Mouse (Mus musculus): ENCODE measurements around the gene Rptor.

Gene Rptor

DNA sequence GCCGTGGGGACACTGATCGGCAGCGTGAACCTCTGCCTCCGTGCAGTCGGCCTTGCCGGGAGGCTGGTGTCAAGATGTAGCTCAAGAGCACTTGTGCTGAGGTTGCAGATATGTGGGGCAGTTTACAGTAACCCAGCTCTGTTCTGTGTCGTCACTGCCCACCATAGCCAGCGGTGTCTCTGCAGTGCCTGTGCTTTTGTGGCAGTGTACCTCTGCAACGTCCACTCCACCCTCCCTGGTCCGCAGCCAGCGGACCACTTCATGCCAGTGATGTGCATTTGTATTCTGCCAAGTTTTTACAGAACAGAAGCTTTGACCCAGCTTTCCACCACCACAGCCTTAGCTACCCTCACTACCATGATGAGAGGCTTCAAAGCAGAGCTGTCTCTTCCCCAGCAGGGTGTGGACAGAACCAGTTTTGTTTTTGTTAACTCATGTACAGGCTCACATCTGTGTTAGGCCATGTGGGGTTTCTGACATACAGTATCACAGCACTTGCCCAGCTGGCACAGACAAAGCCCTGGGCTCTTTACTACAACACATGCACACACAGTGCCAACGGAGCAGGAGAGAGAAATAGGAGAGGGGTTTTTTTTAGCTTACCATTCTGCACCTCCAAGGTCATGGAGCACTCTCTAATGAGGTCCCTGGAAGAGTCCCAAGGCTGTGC, 182.1 kb downstream of the Rptor start:
- DNase-seq (ENCODE audit: low spot score in 2 of 2) = no peak

DNA sequence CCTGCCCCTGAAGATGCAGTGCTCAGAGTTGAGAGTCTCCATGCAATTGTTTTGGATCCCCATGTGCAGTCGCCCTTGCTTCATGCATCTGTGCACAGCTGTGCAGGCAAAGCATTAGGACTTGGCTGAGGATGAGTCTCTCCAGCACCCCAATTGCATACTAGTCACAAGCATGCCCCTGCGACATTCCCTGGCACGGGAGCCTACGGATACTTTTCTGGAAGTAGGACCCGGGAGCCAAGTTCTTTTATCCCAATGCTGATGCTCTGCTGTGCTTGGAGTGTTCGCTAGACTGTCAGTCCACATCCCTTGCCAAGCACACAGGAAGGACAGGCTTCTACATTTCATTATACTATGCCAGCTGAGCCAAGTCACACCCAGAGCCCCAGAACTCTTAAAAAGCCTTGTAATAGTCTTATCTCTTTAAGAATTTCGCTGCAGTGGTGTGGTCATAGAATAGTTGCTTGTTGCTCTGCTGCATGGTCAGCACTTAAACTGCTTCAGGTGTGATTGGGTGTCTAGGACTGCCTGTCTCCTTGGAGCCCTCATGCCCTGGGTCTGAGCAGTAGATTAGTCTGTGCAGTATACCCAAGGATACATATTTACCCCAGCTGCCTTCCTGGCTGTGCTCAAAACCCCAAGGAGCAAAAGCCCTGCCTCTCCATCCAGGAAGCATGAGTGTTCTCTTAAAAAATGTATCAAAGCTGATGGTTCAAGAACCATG, 183.1 kb downstream of the Rptor start:
- no peak for DNase-seq (ENCODE audit: low spot score in 2 of 2)

DNA sequence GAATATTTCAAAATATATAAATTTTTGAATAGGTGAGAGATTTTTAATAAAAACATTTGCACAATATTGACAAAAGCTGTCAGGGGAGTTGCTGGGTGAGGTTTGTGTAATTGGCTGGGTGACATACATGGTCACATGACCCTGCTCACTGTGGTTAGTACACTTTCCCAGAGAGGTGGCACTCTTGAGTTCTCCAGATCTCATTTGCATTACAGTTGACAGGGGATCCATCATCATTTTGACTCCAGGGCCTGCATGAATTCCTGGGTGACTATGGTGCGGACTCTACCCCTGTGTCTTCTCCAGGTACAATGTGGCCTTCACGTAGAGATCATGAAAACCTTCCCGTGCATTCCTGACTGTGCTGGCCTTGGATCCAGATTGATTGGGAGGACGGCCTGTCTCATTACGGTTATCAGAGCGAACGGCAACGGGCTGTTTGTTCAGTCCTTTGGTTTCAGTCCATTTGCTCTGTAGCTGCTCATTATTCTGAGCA, 183.7 kb downstream of the Rptor start:
- DNase-seq (ENCODE audit: low spot score in 2 of 2) = no peak

DNA sequence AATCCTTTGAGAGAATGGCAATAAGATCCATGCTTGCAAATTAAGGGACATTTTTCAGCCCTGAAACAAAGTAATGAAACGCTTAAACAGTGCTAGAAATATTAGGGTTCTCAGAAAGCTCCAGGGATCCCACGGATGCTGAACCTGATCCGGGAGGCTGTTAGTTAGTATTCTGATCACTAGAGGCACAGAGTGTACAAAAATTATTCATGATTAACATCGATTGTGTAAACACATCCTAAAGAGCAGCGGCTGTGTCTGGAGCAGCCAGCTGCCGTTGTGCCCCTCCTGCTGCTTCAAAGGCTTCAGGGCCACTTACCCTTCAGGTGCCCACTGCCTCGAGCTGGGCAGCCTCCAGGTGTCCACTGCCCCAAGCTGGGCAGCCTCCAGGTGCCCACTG, 185.8 kb downstream of the Rptor start:
- DNase-seq (ENCODE audit: low spot score in 2 of 2) = no peak

DNA sequence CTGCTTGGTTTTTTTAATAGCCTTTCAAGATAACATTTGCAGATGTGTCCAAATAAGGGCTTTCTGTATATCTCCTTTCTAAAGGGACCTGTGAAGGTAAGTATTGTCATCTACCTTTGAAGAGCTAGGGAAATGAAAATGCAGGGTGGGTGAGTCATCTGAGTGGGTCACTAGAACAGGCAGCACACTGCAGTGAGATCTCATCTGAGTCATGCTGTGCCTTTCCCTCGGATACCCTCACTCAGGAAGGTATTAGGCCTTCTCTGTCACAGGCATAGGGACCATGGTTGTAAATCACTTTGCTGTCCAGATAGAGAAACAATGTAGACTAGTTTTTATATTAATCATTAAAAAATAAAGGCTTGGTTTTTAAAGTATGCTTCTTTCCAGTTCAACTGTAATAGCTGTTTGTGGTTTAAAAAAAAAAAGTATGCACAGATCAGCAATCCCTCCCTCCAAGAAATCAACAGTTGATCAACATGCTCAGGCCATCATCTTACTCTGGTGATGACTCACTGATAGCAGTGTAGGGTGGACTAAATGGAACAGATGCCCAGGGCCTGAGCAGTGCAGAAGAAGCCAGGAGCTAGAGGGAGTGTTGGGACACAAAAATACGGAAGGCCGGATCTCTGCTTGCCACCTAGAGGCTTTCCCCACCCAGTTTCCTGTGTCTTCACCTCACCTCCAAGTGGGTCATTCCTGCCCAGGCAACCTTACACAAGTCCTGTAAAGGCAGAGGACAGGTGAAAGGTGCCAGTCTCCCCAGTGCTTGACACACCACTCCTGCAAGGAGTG, 186.4 kb downstream of the Rptor start:
- no peak for DNase-seq (ENCODE audit: low spot score in 2 of 2)

DNA sequence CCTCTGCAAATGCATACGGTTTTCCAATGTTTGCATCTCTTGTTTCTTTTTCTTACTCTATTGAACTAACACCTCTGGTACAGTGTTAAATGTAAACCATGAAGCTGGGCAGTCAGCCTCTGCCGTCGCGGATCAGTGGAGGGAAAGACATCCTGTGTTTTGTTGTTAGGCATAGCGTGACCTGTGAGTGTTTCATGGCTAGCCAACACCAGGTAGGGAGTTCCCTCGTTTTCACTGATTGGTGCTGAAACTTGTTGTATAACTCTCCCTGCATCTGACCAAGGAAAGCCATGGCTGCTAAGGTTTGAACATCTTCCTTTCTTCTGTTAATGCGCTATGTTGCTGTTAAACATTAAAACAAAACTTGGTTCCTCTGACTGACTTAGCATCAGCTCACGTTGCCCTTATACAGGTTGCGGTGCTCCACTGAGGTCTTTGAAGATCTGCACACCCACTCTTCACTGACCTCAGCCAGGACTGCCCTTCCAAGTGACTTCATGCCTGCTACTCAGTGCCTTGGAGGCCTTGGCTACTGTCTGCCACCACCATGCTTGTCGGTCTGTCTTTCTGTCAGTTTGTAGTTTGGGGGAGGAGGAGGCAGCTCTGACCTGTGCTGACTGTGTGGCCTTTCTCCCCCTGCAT, 189.3 kb downstream of the Rptor start:
- no peak for DNase-seq (ENCODE audit: low spot score in 2 of 2)

DNA sequence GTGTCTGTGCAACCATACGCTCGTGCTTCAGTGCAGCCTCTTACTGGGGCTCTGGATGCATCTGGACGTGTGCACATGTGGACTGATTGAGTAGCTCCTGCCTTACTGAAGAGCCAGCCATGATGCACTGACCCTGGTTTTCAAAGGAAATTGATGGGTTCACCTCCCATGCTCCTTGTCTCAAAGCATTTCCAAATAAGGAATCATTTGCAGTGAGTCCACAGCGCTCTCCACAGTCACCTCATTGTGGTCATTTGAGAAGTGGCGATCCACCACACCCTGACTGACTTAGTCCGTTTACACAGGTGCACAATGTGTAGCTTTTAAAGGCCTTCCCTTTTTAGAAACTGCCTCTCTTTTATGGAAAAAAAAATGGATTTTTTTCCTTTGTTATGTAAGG, 190.7 kb downstream of the Rptor start:
- no peak for DNase-seq (ENCODE audit: low spot score in 2 of 2)

DNA sequence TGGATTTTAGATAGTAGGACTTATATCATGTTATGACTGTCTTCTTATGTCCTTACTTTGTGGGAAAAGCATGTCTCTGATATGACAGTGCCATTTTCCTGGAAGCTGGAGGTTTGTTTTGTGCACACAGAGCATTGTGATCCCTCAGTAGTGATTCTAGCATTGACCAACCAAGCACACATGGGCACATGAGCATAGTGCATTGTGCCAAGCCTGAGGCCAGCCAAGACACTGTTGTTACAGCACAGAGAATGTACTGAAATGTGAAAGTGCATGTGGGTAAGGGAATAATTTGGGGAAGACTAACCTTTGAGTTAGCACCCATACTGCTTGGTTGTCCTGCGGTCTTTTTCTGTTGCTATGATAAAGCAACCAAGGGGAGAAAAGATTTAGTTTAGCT, 191.3 kb downstream of the Rptor start:
- DNase-seq (ENCODE audit: low spot score in 2 of 2) = no peak

DNA sequence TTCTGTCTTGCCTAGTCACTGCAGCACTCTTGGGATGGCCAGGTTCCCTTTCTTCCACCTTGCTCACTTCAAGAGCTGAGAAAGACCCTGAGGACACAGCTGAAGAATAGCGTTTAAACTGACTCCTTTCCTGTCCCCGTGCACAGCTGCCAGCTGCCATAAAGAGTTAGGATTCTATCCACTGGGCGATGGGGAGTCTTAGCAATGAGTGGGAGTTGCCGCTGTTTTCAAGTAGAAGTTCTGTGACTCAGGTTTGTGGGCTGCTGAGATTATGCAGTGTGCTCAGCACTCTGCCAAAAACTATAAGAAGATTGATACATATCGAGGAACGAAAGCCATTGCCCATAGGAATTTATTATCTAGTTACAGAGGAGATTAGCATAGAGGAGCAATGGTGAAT, 192.0 kb downstream of the Rptor start:
- no peak for DNase-seq (ENCODE audit: low spot score in 2 of 2)

DNA sequence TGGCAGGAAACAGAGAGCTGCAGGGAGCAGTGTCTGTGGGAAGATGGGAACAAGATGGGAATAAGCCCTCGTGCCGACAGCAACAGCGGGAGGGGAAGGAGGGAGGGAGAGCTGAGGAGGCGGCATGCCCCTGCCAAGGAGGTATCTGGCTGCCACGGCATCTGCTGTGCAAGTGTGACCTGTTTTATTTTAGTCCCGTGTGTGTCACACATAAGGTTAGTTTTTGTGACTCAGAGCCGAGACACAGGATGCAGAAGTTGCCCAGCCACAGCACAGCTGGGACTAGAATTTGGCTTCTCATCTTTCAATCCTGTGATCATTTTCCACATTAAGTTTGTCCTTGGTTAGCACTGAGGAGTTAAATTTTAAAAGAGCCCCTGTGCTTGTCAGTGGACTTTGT, 193.7 kb downstream of the Rptor start:
- DNase-seq (ENCODE audit: low spot score in 2 of 2) = peak; percentile 36 to 70

DNA sequence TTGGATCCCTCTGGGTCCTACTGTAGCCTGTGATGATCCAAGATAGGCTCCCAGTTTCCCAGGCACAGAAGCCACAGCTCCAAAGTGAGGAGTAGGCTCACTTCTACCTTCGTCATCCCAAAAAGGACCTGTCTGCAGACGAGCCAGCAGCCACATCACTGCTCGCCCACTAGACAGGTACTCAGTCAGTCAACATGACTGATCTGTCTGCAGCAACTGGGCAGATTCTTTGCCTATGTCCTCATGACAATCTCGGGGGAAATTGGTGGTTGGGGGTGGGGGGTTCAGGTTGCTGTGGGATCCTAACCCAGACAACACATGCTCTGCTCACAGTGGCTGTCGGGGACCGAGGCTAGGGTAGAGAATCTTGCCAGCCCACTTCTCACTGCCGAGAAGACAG, 194.1 kb downstream of the Rptor start:
- no peak for DNase-seq (ENCODE audit: low spot score in 2 of 2)

DNA sequence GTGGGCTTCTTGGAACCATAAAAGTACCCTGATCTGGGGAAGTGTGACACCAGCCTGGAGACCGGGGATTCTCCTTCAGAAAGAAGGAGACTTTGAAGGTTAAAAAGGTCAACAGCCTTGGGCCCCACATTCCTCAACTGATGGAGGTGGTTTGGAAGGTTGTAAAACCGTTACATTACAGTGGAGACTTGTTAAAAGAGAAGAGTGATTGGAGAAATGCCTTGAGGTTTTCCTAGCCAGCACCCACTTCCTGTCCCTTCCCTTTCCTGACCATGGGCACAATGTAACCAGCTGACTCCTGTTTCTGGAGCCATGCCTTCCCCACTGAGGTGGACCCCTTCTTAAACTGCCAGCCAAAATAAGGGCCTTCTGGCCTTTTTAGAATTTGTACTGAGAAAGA, 196.8 kb downstream of the Rptor start:
- DNase-seq (ENCODE audit: low spot score in 2 of 2) = no peak

DNA sequence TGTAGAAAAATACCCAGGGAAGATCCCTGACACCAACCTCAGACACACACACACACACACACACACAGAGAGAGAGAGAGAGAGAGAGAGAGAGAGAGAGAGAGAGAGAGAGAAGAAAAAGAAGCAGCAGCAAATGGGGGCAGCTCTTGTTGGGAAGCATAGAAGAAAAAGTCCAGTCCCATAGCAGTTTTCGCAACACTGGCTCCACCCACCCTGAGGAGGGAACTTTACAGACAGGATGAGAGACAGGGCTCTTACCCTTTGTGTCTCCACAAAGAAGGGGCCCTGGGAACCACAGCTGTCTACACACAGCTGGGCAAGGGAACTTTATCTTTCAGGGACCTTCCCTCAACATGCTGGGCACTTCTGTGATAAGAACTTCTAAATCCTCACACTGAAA, 199.2 kb downstream of the Rptor start:
- no peak for DNase-seq (ENCODE audit: low spot score in 2 of 2)

DNA sequence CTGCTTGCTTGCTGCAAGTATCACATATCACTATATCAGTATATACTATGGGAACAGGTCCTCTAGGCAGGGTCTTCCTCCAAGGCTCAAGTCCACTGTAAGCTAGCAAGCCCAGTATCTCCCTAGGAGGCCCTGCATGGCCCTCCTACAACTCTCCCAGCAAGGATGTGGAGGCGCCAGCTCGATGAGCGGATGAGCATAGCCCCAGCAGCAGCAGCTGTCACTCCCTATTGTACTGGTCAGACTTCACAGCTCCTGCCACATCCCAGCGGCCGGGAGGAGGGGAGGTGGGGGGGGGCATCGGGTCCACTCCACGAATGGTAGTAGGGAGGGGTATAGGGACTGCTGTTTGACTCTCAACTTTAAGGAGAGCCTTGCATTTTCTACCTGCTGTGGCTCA, 200.2 kb downstream of the Rptor start:
- DNase-seq (ENCODE audit: low spot score in 2 of 2) = no peak

DNA sequence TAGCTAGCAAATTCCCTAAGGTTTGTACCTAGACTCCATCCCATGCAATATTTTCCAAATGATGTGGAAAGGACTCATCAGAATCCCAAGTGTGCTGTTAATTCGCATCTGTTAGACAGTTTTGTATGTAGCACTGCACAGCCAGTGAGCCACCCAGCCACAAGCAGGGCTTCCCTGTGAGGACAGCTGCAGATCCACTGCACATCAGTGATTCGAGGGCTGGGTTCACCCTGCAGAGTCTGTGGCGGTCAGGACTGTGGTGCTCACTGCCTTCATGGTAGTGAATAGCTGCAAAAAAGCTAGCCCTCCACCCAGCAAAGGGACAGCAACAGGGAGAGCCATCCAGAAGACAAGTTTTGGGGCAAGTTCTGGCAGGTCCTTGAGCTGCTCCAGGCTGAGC, 201.7 kb downstream of the Rptor start:
- no peak for DNase-seq (ENCODE audit: low spot score in 2 of 2)

DNA sequence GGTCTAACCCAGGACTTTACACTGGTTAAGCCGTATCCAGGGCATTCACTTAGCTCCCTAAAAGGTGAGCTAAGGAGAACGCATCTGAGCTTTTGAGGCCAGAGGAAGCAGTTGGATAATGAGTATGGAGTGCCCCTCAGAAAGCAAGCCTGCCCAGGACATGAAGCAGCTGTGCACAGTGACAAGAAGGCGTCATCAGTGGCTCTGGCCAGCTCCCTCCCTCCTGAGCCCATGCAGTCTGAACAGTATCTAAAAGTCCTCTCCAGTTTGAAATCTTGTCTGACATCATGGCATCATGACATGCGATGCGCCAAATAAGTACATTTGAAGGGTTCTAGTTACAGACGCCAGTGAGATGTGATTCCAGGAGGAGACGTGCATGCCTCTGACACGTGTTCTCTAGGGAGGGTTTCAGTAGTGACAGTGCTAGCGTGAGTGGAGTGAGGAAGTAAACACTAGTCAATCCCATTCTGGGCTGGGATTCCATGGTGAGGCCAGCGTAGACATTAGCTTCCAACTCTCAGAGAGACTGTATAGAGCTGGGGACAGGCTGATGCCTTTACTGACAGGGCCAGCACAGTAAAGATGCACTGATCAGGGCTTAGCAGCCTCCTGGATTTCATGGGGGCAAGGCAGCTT, 202.5 kb downstream of the Rptor start:
- DNase-seq (ENCODE audit: low spot score in 2 of 2) = no peak

DNA sequence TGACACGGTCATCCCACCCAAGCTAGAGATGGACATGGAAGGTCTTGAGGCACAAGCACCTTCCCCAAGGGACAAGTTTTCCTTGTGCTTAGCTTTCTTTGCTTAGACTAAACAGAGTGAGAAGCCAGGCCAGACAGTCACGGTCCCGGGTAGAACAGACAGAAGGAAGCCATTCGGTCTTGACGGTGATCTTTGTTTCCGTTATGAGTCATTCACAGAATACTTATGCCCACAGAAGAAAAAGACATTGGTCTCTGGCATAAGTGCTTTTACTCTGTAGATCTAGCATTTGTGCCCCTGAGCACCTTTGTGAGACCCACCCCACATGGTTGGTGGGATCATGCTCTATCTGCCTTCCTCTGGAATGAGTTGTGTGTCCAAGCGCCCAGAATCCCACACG, 203.8 kb downstream of the Rptor start:
- DNase-seq (ENCODE audit: low spot score in 2 of 2) = no peak

DNA sequence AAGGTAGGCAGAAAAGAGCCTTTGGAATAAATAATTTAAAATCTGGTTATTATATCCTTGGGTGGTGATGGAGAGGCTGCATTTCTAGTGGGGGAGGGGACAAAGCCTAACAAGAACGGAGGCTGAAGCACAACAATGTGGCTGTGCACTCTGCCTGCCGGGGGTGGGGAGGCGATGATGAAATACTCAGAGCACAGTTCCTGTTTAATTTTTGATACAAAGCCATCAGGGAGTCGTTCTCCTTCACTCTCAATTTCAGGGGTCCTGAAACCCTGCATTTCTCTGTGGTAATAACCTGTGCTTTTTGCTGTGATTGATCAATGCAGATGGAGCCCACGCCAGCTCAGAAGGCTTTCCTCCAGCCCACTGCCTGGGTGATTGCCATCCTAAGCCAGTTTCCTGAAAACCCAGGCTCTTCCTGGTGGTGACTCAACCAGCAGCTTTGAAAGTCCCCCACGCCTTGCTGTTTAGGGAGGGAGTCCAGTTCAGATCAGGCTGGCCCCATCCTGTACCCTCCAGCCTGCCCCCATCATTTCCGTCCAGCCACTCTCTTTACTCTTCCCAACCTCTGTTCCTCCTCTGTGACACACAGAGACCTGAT, 204.8 kb downstream of the Rptor start:
- DNase-seq (ENCODE audit: low spot score in 2 of 2) = no peak

DNA sequence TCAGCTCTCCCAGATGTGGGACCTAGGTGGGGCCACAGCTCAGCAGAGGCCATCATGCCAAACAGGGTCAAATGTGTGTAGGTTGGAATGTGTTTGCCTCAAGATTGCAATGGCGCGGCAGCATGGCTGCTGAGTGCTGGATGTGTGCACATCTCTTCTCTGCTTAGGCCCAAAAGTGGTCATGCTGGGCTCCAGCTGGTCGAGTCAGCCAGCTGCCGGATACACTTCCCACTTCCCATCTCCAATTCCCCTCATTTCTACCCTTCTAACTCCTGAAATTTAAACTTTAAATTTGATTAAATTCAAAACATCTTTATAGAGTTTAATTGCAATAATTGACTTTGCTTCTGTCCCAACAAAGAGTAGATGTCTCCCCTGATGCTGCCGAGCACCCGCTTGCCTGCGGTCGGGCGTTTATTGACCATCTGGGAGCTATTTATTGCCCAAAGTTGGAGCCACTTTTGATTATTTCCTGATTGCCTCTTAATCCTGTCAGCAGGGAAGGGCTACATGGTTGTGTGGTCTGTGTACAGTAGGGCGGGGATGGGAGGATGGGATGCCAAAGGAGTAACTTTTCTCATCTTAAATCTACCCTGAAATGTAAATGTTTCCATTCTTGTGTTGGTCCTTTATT, 206.1 kb downstream of the Rptor start:
- DNase-seq (ENCODE audit: low spot score in 2 of 2) = no peak

DNA sequence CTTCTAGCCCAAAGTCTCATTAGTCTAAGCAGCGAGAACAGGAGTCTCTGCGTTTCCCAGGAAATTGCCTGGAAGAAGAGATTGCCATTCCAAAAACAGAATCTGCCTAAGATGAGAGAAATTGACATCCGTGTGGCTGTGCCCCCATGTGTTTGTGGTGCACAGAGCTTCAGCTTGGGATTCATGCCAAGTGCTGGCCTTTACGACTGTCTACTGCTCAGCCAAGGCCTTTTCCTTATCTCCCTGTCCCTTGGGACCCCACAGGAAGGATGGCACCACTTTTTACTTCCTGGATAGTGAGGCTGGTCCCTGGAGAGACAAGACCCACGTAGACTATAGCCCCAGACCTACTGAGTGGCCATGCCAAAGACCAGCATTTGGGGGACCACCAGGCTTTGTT, 206.6 kb downstream of the Rptor start:
- no peak for DNase-seq (ENCODE audit: low spot score in 2 of 2)

DNA sequence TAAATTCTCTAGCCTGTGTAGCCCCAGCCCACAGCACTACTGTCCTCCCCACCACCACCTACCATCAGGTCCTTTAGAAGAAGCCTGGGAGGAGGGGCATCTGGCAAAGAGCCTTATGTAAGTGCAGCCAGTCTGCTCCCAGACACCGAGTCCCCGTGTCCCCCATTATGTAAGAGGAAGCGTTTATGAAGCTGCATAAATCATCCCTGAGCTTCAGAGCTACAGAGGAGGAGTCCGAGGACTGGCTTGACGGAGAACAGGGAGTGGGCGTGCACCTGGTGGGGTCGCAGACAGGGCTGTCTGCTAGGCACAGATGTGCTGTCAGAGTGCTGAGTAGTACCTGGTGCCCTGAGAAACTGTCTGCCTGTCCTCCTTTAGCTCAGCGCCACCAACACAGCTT, 208.3 kb downstream of the Rptor start:
- peak; percentile 41 to 50 for DNase-seq (ENCODE audit: low spot score in 2 of 2)

All from frontal cortex, postnatal 14 days (tissue).